Comparison of ENCODE assay signal across 30 mouse cellular contexts in genomic region chr19:42996406-42996805, GRCm38 (mm10).
"Had no signal": no experiment of that assay in that cellular context is flagged by ENCODE, and none has a peak within 500 bp of the region (broad histone marks: within the 10 kb centered on the region; RNA-seq: fewer than 3 reads in every experiment).

No protein-coding gene starts in this region.

- H3K36me3 ChIP-seq: limb, embryonic 10.5 days; limb, embryonic 12.5 days; limb, embryonic 13.5 days; limb, embryonic 15.5 days; liver, embryonic 12.5 days; liver, embryonic 13.5 days; liver, embryonic 15.5 days; lung, embryonic 15.5 days; midbrain, embryonic 10.5 days; midbrain, embryonic 12.5 days; midbrain, embryonic 13.5 days; midbrain, embryonic 15.5 days had no signal

- H3K27me3 ChIP-seq: limb, embryonic 12.5 days; limb, embryonic 13.5 days; limb, embryonic 15.5 days; liver, embryonic 12.5 days; liver, embryonic 13.5 days; liver, embryonic 15.5 days; lung, embryonic 15.5 days; midbrain, embryonic 12.5 days; midbrain, embryonic 13.5 days; midbrain, embryonic 15.5 days had no signal

- H3K9ac ChIP-seq: limb, embryonic 12.5 days; limb, embryonic 13.5 days; limb, embryonic 15.5 days; liver, embryonic 12.5 days; liver, embryonic 13.5 days; liver, embryonic 14.5 days; liver, embryonic 15.5 days; liver, postnatal 0 days; lung, embryonic 14.5 days; lung, embryonic 15.5 days; midbrain, embryonic 12.5 days; midbrain, embryonic 13.5 days; midbrain, embryonic 15.5 days had no signal

- H3K9me3 ChIP-seq: limb, embryonic 10.5 days; limb, embryonic 12.5 days; limb, embryonic 13.5 days; limb, embryonic 15.5 days; liver, embryonic 12.5 days; liver, embryonic 13.5 days; liver, embryonic 15.5 days; lung, embryonic 15.5 days; megakaryocyte, embryonic 14.5 days; midbrain, embryonic 10.5 days; midbrain, embryonic 12.5 days; midbrain, embryonic 13.5 days; midbrain, embryonic 15.5 days had no signal

- DNase-seq: left cerebral cortex, postnatal 4 days; liver; liver, embryonic 13.5 days; liver, postnatal 0 days; lung, adult 18-20 months; lung, adult 2 months; lung, postnatal 10 days; lung, postnatal 14 days; lung, postnatal 36 days; lung, postnatal 4 days; midbrain, embryonic 14.5 days had no signal

- H3K4me1 ChIP-seq: limb, embryonic 10.5 days; limb, embryonic 12.5 days; limb, embryonic 13.5 days; limb, embryonic 15.5 days; liver, embryonic 12.5 days; liver, embryonic 13.5 days; liver, embryonic 15.5 days; lung, embryonic 15.5 days; midbrain, embryonic 10.5 days; midbrain, embryonic 12.5 days; midbrain, embryonic 13.5 days; midbrain, embryonic 15.5 days had no signal

- H3K4me3 ChIP-seq: left cerebral cortex, adult 2 months; limb, embryonic 10.5 days; limb, embryonic 12.5 days; limb, embryonic 13.5 days; limb, embryonic 15.5 days; liver, embryonic 12.5 days; liver, embryonic 13.5 days; liver, embryonic 15.5 days; lung, embryonic 15.5 days; midbrain, embryonic 10.5 days; midbrain, embryonic 12.5 days; midbrain, embryonic 13.5 days; midbrain, embryonic 15.5 days; myocyte had no signal

- H3K4me2 ChIP-seq: limb, embryonic 12.5 days; limb, embryonic 13.5 days; limb, embryonic 15.5 days; liver, embryonic 11.5 days; liver, embryonic 12.5 days; liver, embryonic 13.5 days; liver, embryonic 15.5 days; lung, embryonic 14.5 days; lung, embryonic 15.5 days; midbrain, embryonic 11.5 days; midbrain, embryonic 12.5 days; midbrain, embryonic 13.5 days; midbrain, embryonic 15.5 days had no signal

- H3K27ac ChIP-seq: left cerebral cortex, adult 2 months; limb, embryonic 10.5 days; limb, embryonic 12.5 days; limb, embryonic 13.5 days; limb, embryonic 15.5 days; liver, embryonic 12.5 days; liver, embryonic 13.5 days; liver, embryonic 14.5 days; liver, embryonic 15.5 days; lung, embryonic 15.5 days; macrophage; midbrain, embryonic 10.5 days; midbrain, embryonic 12.5 days; midbrain, embryonic 13.5 days; midbrain, embryonic 15.5 days had no signal
